Mouse (Mus musculus) embryo, embryonic 9.5 days (tissue): ENCODE measurements around the gene Plppr3.

Experiments used
- DNase-seq: peaks from one replicate; pipeline ENCODE4 v3.0.0-alpha.2; 2017; ENCODE audit errors: extremely low spot score

The Plppr3 gene

GRCm38 (mm10) chr10:79852107-79852789, 22.2 kb downstream of the Plppr3 start:
- DNase-seq, result no peak

DNA sequence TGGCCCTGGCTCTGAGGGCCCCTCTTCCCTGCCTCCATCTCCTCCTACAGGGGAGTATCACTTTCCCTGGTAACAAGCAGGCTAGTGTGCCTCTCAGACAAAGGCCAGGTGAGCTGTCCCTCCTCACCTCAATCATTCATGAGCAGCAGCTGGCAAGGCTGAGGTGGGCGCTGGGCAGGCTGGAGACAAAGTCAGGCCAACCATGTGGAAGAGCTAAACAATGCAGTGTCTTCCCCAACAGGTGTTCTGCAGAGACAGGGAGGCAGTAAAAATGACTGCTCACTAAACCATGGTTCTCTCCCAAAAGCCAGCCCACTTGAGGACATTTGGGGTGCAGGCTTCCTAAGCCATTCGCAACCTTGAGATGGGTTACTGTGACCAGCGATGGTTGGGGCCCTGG, 22.8 kb downstream of the Plppr3 start:
- DNase-seq, result no peak

DNA sequence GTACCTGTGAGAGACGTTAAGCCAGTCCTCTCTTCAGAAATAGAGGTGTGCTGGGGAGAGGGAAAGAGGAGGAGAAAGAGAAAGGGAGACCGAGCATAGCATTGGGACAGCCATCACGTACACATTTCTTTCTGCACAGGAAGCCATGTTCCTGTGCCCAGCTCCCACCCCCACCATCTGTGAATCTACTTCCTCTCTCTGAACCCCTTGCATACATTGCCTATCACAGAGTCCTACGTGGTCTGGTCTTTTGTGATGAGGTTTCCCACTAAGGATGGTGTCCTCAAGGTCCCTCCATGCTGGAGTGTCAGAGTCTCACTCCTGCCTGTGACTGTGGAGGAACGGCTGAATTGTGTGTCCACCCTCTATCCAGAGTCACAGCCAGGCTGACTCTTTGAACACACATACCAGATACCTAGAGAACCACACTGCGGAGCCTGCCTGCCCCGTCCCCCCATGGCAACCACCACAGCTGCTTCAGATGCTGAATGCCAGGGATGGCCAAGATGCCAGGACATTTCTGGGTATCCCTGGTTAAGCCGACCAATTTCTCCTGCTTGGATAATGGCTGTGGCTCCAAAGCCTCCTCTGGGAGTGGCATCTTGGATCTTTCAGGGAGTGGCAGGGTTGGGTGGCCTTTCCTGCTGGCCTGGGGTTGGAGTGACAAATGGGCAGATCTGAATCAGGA, 24.3 kb downstream of the Plppr3 start:
- DNase-seq, result no peak

DNA sequence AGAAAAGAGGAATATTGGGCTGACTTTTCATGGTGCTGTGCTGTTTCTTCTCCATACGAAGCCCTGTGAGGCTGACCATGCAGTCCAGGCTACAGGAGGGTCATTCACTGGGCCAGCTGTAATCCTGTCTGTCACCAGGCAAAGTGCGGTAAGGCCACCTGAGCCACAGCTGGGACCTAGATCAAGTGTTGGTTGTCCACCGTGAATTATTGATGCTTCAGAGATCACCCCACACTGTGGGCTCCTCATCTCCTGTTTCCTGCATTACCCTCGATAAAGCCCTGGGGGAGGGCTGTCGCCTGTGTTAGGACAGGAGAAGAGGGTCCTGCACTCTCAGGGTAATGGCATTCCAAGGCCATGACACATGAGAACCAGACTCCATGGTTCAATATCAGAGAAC, 27.9 kb downstream of the Plppr3 start:
- no peak for DNase-seq

- no peak for DNase-seq
These were observed 31.0 kb downstream of the Plppr3 start for GRCm38 (mm10) chr10:79843476-79843875.

- DNase-seq, result no peak
These were observed 32.1 kb downstream of the Plppr3 start for GRCm38 (mm10) chr10:79842322-79842721.

DNA sequence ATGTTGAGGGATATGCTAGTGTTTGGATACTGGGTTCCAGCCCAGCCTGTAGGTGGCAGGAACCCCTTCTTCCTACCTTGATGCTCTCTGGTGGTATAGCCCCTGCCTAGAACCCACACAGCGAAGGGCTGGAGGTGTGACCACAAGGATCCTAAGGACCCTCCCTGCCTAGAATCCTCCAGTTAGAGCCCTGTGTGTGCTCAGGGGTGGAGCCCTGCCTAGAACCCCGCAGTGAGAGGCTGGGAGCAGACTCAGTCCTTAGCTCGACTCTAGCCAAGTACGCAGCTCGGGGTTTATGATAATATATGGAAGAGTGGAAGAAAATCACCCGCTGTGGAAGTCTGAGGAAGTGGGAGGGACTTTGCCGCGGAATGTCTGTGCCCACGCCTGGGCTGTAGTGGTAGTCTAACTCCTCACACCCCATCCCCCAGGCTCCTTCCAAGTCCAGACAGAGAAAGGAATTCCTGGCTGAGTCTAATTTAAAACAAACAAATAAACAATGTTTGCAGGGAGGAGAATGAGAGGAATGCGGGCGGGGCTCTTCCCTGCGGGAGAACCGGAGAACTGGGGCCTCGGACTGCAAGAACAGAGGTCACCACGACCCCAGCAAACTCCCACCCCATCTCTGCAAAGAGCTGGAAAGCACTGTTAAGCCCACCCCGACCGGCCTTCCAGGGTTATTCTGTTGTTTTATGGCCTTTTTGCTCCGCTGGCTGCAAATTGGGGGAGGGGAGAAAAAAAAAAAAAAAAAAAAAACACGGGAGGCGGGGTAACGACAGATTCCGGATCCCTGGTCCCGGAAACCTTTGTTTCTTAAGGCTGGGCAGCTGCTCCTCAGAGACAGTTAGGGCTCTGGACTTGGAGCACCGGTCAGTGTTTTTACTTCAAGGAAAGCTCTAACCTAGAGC, 33.5 kb downstream of the Plppr3 start:
- peak; percentile 81 for DNase-seq

- DNase-seq, result no peak
These were observed 34.3 kb downstream of the Plppr3 start for GRCm38 (mm10) chr10:79840091-79840490.

GRCm38 (mm10) chr10:79838151-79838550, 36.3 kb downstream of the Plppr3 start:
- no peak for DNase-seq

GRCm38 (mm10) chr10:79836918-79837317, 37.5 kb downstream of the Plppr3 start:
- no peak for DNase-seq

DNA sequence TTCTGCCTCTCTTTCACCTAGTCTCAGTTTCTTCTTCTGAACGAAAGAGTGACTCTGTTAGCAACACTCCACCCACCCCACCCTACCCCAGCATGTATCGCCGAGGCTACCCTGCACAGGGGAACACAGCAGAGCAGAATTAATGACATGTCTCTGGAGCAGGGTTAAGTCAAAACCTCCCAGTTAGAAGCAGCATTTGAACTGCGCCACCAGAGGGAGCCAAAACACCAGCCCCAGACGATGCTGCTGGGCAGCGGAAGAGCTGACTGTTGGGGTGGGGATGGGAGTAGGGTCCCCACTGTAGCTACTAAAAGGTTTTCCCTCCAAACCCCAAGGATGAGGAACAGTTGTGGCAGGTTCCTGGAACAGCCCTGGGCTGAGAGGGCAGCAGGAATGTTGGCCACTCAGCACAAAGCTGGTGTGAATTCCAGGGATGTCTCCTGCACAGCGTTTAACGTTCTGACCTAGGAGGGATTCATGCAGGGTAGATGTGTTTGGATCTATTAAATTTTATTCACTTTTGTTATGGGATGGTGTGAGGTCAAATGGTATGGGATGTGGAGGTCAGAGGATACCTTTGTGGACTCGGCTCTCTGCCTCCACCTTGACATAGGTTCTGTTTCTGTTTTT, 39.5 kb downstream of the Plppr3 start:
- peak; percentile 80 for DNase-seq

DNA sequence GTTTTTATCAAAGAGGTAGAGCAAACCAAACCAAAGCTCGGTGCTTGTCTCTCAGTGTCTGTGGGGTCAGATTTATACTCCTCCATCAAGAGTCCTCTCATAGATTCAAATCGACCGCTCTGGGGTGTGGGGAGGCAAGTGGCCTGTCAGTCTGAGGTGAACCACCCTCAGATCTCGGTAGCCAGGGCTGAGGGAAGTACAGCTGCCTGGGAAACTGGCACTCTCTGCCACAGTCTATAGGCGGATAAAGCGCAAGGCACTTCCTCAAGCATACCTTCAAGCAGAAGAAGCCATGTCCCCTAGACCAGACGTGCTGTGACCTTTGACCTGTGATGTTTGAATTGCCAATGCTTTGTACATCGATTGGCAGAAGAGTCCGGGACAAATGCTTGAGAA, 41.6 kb downstream of the Plppr3 start:
- DNase-seq, result no peak

GRCm38 (mm10) chr10:79832026-79832785, 42.2 kb downstream of the Plppr3 start:
- DNase-seq, result no peak

DNA sequence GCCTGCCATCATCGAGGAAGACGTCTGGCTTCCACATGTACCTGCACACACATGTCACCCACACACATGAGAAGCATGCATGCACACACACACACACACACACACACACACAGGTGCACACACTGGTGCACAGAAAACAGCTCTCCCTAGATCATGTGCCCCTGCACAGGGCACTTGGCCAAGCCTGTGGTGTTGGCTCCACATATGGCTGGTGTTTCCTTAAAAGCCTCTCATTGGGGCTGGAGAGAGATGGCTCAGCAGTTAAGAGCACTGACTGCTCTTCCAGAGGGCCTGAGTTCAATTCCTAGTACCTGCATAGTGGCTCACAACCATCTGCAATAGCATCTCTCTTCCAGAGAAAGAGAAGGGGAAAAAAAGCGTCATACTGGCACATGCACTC, 42.9 kb downstream of the Plppr3 start:
- DNase-seq, result no peak

DNA sequence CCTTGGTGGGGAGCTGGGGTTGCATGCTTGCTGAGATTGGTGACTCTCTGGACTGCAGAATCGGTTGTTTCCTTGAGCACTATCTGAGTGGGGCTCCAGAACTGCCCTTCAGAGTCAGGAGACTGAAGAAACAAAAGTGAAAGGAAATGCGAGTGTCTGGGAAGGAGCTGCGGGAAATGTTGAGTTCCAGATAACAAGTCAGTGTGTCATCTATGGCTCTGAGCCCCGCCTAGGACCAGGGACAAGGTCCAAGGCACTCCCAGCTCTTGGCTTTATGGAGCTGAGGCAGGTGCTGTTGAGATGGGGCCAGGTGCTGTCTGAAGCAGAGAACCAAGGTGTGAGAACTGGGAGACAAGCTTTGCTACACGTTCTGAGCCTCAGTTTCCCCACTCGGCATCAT, 50.0 kb downstream of the Plppr3 start:
- no peak for DNase-seq

DNA sequence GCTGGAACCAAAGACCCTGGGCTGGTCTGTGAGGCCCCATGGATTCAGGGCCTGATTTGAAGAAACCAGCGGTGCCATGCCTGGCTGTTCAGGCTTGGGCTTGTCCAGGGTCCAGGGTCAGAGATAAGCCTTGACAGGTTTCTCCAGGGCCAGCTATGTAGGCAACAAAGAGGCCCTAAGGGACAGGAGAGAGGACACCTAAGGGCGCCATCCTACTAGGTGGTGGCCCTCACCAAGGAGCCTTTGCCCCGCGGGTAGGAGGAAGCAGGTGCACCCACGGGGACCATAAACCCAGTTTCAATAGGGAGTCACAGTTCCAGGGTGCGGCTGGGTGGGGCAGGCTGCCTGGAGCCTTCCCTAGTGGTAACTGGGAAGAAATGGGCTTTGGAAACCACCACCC, 51.4 kb downstream of the Plppr3 start:
- no peak for DNase-seq

DNA sequence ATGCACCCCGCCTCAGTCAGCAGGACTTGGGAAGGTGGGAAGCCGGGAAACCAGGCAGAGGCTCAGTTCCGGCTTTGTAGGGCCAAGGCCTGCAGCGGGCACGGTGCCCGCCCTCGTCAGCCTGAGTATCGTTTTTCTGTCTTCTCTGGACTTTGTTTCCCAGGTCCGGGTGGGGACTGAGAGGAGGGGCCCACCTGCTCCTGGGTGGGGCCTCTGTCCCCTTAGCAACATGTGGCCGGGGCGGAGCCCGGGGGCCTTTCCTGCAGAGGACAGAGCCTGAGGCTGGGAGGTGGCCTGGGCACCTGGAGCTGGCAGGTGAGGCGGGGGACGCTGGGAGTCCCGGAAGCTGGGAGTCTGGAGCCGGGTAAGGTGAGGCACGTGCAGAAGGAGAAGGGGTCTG, 52.1 kb downstream of the Plppr3 start:
- no peak for DNase-seq

DNA sequence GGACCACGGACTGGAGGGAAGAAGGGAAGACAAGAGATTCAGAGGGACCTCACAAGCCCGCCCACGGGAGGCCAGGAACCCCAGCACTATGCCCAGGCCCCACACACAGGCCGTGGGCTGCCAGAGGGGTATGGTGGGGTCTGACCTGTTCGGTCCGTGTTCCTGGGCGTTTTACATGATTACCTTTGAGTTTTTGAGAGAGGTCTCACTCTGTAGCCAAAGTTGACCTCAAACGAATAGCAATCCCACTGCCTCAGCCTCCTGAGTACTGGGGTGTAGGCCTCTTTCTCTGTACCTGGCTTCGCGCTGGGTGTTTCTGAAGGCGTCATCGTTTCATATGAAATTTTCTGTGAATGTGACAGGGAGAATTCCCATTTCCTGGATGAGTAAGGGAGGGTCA, 52.7 kb downstream of the Plppr3 start:
- no peak for DNase-seq

DNA sequence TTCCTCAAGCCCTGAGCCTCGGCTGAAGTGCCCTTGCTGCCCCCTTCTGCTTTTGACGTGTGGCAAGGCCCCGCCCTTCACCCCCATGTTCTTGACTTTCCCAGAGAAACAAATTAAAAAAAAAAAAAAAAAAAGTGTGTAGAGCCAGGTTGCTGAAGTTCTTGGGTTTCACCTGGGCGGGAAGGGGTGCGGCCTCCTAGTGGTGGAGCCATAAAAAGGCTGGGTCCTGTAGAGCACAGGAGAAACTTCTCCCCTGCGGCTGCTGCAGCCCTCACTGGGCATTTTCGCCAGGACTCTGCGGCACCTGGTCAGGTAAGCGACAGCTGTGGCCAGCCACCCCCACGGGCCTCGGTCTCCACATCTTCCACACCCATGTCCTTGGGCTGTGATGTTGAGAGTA, 53.7 kb downstream of the Plppr3 start, which contains the start of gene Misp:
Gene Misp (plus strand): TSS at position 208 of the 400 bp plus-strand sequence.
- no peak for DNase-seq

GRCm38 (mm10) chr10:79820277-79820676, 54.2 kb downstream of the Plppr3 start:
- DNase-seq, result no peak

DNA sequence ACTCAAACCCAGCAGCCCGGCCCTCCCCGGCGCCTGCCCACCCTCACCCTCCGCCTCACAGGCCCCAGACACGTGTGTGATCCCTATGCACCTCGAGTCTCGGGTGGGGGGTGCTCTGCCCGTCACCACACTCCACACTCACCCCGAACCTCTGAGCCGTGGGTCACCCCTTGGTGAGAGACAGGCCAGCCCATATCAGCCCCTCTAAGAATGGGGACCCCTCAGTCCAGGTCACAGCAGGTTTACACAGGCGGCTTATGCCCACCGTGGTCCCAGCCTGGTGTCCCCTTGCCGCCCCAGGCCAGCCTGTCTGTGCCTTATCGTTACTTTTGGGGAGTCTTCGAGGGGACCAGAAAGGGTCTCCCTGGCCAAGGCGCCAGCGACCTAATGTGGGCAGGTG, 54.8 kb downstream of the Plppr3 start:
- no peak for DNase-seq
